Mouse (Mus musculus): ENCODE data around the gene Hdac7. TPM values are rescaled to one million over a fixed set of nuclear protein-coding genes. Genes with fewer than 3 reads are reported as not detected.
"Not testable (repeated sequence)": the region's sequence is repeated elsewhere in the genome, so short reads cannot be mapped to it uniquely, and the experiment has no call there.

Hdac7 gene
- total RNA-seq (2017): 22.2 and 30.7 TPM in 2 replicates

- peak; percentile 51 for ATAC-seq (replicated peaks; ENCODE audit: low read depth, poor library complexity, severe bottlenecking)
Measured at GRCm38 (mm10) chr15:97844037-97845034, at the start of gene Hdac7. Gene Hdac7 (minus strand): TSS chr15:97844502.

DNA sequence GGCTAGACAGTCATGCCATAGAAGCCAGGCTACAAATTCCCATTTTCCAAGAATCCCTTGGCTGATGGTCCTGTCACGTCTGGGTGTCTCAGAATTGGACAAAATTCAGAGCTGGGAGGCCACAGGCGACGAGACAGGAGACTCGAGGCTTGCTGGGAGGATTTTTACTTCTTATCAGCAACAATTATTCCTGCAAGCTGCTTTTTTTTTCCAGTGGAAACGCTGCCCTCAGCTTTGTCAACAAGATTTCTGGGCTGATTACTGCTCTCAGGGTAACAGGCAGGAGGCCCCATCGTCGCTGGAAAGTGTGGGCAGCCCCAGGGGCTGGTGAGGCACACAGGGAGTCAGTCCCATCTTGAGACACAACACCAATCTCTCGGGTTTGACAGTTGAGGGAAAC lies 48.2 kb upstream of the Hdac7 start:
- no peak for ATAC-seq (replicated peaks; ENCODE audit: low read depth, poor library complexity, severe bottlenecking)

- no peak for ATAC-seq (replicated peaks; ENCODE audit: low read depth, poor library complexity, severe bottlenecking)
Measured at GRCm38 (mm10) chr15:97890450-97890849, 46.1 kb upstream of the Hdac7 start.

GRCm38 (mm10) chr15:97890017-97890416 lies 45.7 kb upstream of the Hdac7 start:
- ATAC-seq (replicated peaks; ENCODE audit: low read depth, poor library complexity, severe bottlenecking): no peak

- ATAC-seq (replicated peaks; ENCODE audit: low read depth, poor library complexity, severe bottlenecking): no peak
Measured at GRCm38 (mm10) chr15:97887541-97888016, 43.3 kb upstream of the Hdac7 start.

DNA sequence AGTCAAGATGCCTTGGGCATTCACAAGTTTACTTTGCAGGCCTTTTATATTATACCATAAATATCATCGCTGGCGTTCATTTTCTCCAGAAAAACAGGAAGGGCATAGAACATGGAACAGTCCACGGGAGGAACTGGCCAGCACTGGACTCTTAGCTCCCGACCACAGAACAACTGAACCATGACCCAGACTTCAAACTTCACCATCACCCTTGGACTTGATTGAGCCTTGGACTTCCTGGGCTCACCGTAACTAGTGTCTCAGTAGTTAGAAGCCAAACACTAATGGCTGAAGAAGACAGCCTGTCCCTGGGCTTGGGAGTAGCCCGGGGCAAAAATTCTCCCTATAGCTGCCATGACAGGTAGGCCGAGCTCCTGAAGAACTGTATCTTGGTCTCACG lies 37.1 kb upstream of the Hdac7 start:
- no peak for ATAC-seq (replicated peaks; ENCODE audit: low read depth, poor library complexity, severe bottlenecking)

DNA sequence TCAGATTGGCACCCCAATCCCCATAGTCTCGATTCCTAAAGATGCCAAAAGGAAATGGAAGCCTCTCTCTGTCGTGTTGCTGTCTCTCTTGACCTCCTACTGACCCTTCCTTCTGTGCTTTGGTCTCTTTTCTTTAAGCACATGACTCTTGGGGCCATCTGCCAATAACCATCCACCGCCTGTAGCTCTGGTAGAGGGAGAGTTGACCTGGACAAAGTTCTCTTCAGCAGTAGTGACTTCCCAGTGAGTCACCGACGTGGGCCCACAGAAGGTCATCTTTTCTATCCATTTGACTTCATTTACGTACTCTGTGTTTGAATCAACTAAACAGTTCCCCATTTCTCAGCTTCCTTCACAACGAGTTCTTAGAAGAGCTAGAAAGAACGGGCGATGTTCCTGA lies 36.1 kb upstream of the Hdac7 start:
- no peak for ATAC-seq (replicated peaks; ENCODE audit: low read depth, poor library complexity, severe bottlenecking)

GRCm38 (mm10) chr15:97878696-97879328 lies 34.5 kb upstream of the Hdac7 start:
- no peak for ATAC-seq (replicated peaks; ENCODE audit: low read depth, poor library complexity, severe bottlenecking)

DNA sequence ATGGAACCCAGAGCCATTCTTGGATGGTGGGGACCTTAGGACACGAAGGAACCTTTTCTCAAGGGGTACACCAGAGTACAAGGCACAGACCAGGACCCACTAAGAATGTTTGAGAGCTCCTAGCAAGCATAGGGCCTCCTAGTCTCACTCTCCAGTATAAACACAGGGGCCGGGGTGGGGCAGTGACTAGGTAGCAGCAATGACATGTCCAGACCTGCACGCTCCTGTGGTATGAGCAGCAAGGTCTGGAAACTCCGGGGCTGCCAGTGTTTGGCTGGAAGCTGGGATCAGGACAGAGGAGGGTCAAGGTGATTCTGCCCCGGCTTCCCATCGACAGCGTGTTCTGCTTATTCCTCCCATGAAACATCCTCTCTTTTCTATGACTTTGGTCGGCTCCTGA lies 31.5 kb upstream of the Hdac7 start:
- no peak for ATAC-seq (replicated peaks; ENCODE audit: low read depth, poor library complexity, severe bottlenecking)

GRCm38 (mm10) chr15:97873717-97874116 lies 29.4 kb upstream of the Hdac7 start:
- no peak for ATAC-seq (replicated peaks; ENCODE audit: low read depth, poor library complexity, severe bottlenecking)

- no peak for ATAC-seq (replicated peaks; ENCODE audit: low read depth, poor library complexity, severe bottlenecking)
Measured at GRCm38 (mm10) chr15:97872161-97872560, 27.9 kb upstream of the Hdac7 start.

DNA sequence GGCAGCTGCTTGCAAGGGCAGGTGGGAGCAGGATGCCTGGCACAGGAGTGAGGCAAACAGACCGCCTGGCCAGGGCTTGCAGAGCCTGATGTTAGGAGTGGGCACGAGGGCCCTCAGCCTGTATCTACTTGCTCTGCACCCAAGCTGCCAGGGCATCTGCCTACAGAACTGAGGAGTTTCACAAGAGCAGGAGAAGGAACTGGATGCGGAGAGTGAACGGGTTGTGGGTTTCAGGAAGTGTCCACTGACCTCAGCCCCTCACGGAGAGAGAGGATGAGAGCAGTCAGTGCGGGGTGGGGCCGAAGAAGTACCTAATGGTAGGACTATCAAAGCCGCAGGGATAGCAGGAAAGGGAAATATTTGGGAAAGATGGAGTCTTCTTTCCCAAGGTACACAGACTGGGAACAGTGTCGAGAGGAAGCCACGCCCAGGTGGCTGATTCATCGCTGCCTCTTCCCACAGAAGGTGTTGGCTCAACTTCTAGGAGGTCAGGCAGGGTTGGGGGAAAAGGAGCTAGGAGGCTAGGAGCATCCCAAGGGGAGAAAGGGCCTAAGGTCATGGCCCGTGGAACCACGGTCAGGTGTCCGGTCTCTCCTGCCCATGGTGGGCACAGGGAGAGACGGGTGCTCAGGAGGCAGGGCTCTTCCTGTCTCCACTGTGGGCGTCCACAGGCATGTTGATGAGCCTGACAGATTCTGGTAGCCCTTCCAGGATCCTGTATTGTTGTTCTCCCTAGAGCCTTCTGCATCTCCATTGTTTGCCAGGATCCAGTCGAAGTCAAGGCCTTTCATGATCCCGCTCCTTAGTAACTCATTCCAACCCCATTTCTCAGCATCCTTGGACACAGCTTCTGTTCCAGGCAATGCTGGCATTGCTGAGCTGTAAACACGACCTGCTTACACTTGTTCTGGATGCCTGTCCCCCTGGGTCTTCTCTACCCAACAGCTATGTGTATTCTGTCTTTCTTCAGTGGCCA lies 27.0 kb upstream of the Hdac7 start:
- ATAC-seq (replicated peaks; ENCODE audit: low read depth, poor library complexity, severe bottlenecking): peak; percentile 41

- ATAC-seq (replicated peaks; ENCODE audit: low read depth, poor library complexity, severe bottlenecking): not testable (repeated sequence)
Measured at GRCm38 (mm10) chr15:97870116-97870515, 25.8 kb upstream of the Hdac7 start.

DNA sequence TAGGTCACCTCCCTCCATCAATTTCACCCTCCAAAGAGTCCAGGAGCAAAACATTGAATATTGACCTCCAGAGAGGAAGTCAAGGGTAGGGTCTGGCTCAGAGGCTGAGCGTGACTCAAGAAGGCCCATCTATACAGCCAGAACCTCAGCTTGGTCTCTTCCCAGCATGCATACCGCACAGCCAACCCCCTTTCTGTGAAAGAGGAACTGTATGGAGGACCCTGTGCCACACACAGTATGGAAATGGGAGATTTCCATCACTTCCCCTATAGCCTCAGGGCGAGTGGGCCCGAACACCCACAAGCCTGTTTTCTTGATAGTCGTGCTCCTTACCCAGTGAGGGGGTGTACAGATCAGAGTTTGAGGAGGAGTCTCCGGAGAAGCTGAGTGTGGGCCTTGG lies 24.7 kb upstream of the Hdac7 start:
- ATAC-seq (replicated peaks; ENCODE audit: low read depth, poor library complexity, severe bottlenecking): peak; percentile 63

DNA sequence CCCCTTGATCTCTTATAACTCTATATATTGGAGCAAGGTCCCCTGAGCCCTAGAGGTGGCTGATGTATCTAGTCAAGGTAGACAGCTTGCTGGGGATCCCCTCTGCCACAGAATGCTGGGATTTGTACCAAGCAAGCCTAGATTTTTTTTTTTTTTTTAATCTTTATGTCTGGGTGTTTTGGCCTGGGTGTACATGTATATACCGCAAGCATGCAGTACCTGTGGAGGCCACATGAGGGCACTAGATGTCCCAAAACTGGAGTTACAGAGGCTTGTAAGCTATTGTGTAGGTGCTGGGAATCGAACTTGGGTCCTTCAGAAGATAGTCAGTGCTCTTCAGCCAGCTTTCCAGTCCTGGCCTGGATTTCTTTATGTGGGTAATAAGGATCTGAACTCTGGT lies 21.7 kb upstream of the Hdac7 start:
- ATAC-seq (replicated peaks; ENCODE audit: low read depth, poor library complexity, severe bottlenecking): no peak

DNA sequence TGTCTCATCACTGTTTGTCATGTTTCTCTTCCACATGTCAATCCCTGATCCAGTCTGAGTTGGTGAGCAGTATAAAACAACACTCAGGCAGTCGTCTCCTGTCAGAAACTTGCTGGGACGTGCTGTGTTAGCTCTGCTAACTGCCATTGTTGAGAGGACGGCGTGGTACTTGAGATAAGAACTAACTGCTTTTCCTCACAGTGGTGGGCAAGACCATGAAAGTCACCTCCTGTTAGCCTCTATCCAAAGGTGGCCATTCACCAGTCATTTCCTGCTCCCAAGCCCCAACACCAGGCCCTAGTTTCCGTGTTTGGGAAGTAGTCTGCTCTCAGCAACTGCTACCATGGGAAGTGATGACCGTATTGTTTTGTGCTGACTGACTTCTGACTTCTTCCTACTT lies 20.9 kb upstream of the Hdac7 start:
- peak; percentile 43 for ATAC-seq (replicated peaks; ENCODE audit: low read depth, poor library complexity, severe bottlenecking)

DNA sequence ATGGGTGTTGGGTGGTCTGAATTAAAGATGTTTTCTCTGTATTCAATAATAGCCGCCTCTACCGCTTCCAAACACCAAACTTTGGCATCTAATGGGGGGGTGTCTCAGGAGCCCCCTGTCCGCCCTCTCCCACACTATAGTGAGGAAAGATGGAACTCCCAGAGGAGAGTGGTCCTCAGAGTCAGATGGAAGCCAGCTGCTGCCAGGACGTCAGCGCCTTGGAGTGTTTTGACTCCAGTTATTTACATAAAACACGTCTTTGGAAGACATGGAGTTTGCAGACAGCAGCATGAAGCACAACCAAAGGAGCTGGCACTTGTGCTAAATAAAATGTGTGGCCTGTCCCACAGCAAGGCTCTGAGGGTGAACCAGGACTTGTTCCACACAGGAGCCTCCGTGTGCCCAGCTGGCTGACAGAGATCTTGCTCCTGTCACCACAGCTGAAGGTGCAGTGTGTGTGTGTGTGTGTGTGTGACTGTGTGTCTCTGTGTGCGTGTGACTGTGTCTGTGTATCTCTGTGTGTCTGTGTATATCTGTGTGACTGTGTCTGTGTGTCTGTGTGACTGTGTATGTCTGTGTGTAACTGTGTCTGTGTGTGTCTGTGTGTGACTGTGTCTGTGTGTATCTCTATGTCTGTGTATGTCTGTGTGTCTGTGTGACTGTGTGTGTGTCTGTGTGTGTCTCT lies 20.2 kb upstream of the Hdac7 start:
- ATAC-seq (replicated peaks; ENCODE audit: low read depth, poor library complexity, severe bottlenecking): no peak

GRCm38 (mm10) chr15:97863494-97863881 lies 19.2 kb upstream of the Hdac7 start:
- no peak for ATAC-seq (replicated peaks; ENCODE audit: low read depth, poor library complexity, severe bottlenecking)

DNA sequence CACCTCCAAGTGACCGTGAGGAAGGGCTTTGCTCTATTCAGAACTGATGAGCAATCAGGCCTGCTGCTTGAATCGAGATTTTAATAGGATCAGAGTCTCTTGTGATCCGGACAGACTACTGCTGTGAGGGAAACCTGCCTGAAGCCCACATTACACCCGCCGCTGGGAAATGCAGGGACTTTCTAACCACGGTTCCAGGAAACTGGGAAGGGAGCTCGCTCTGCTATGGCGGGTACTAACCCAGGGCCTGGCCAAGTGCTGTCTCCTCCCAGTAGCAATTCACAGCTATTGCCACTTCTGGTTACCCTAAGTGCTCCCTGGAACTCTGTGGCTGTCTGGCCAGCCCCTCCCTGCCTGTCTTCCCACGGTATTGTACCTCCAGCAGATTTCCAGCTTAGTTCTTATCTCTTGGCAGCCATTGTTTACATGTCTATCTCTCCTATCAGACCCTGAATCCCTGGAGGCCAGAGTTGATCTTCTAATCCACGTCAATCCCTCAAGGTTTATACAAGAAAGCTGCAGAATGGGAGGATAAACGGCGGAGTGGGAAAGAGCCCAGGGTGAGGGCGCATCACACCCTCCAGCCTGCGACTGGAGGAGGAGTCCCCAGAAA lies 18.7 kb upstream of the Hdac7 start:
- no peak for ATAC-seq (replicated peaks; ENCODE audit: low read depth, poor library complexity, severe bottlenecking)

Data from common myeloid progenitor, adult 5-6 weeks (primary cell).